10 mouse cellular contexts compared by ENCODE assay signal in the genomic region with DNA sequence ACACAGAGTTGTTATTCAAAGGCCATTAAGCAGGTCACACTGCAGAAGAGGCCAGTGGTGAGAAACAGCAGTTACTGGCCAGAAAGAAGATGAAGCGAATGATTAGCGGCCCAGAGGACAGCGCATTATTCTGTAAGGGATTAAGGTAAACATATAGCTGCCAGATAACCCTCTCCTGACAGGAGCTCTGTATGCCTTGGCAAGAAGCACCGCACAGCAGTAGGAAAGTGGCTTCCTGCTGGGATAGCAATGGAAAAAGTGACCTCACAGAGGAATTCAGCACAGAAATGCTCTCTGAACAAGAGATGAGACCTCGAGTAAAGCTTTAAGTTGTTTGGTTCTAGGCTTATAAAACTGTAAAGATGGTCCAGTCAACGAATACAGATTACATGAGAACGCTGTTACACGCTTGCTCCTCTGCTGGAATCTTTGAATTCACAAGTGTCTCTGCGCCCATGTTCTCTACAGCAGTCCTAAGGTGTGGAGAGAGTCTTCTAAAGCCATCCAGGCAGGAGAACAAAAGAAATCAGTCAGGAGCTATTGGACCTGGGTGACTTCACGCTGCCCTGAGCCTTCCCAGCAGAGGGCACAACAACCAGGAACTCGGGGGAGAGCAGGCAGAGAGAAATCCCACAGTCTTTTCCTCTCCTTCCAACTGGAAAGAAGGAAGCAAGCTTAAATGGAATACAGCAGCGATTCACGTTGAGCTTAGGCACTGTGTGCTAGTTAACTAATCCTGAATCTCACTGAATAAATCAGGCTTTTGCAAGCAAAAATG. TPM values are rescaled to one million over a fixed set of nuclear protein-coding genes. Genes with fewer than 3 reads are reported as not detected.
A peak's percentile ranks its signal among the peaks of the same experiment; 100 is the strongest.
DNase-seq lines count a peak whose midpoint lies in the region; ATAC-seq and TF ChIP-seq lines count a peak whose summit lies in the region.
"Had no signal": no experiment of that assay in that cellular context is flagged by ENCODE, and none has a peak within 500 bp of the region (broad histone marks: within the 10 kb centered on the region; RNA-seq: fewer than 3 reads in every experiment).

No protein-coding gene starts in this region.

- H3K27ac ChIP-seq in forebrain, postnatal 0 days (ENCODE audit: low read depth, low read length) = no peak overlapping the region
- no peak overlapping the region for H3K27ac ChIP-seq in forebrain, embryonic 10.5 days
- H3K27ac ChIP-seq in neural tube, embryonic 15.5 days (replicated peaks) = no peak overlapping the region
- peak overlapping the region; percentile 30; the same call in 1 of the 2 replicates for H3K27ac ChIP-seq in limb, embryonic 10.5 days
- H3K27ac ChIP-seq: lung, embryonic 15.5 days had no signal

- 54% methylated on average over 13 of the region's 13 CpGs for WGBS in forebrain, postnatal 0 days
- WGBS in forebrain, embryonic 10.5 days = 57% methylated on average over 13 of the region's 13 CpGs
- 52% methylated on average over 13 of the region's 13 CpGs for WGBS in neural tube, embryonic 15.5 days
- 65% methylated on average over 13 of the region's 13 CpGs for WGBS in limb, embryonic 10.5 days

- peak; percentile 37 for TF ChIP-seq CTCF in forebrain, postnatal 0 days (IDR thresholded peaks at IDR 0.05; ENCODE audit: low read depth)

- H3K4me3 ChIP-seq in forebrain, postnatal 0 days (ENCODE audit: low read depth, low read length) = no peak overlapping the region
- H3K4me3 ChIP-seq in forebrain, embryonic 10.5 days = no peak overlapping the region
- no peak overlapping the region for H3K4me3 ChIP-seq in neural tube, embryonic 15.5 days (replicated peaks)
- H3K4me3 ChIP-seq in limb, embryonic 10.5 days = no peak overlapping the region
- H3K4me3 ChIP-seq: lung, embryonic 15.5 days had no signal

- H3K4me1 ChIP-seq in forebrain, postnatal 0 days (ENCODE audit: insufficient read depth) = no peaks in the 10 kb centered on the region
- peaks cover 10% of the 10 kb centered on the region for H3K4me1 ChIP-seq in forebrain, embryonic 10.5 days
- H3K4me1 ChIP-seq in neural tube, embryonic 15.5 days = peaks cover 10% of the 10 kb centered on the region
- peaks cover 9% of the 10 kb centered on the region for H3K4me1 ChIP-seq in limb, embryonic 10.5 days

- H3K36me3 ChIP-seq in forebrain, postnatal 0 days (ENCODE audit: insufficient read depth) = no peaks in the 10 kb centered on the region
- H3K36me3 ChIP-seq in forebrain, embryonic 10.5 days (replicated peaks) = peaks cover 9% of the 10 kb centered on the region
- H3K36me3 ChIP-seq in neural tube, embryonic 15.5 days = no peaks in the 10 kb centered on the region
- peaks cover 25% of the 10 kb centered on the region for H3K36me3 ChIP-seq in limb, embryonic 10.5 days

- H3K9ac ChIP-seq in forebrain, postnatal 0 days = no peak overlapping the region
- no peak overlapping the region for H3K9ac ChIP-seq in neural tube, embryonic 15.5 days (replicated peaks)
- H3K9ac ChIP-seq: lung, embryonic 15.5 days had no signal

- H3K4me2 ChIP-seq in forebrain, postnatal 0 days (ENCODE audit: low read depth) = no peak overlapping the region
- H3K4me2 ChIP-seq in neural tube, embryonic 15.5 days = no peak overlapping the region
- H3K4me2 ChIP-seq: lung, embryonic 15.5 days had no signal

- peak; percentile 14; the same call in 1 of the 2 replicates for ATAC-seq in forebrain, postnatal 0 days
- ATAC-seq in neural tube, embryonic 15.5 days (ENCODE audit: low FRiP score) = no peak
- no peak for ATAC-seq in granulocyte monocyte progenitor cell, adult 5-6 weeks (replicated peaks; ENCODE audit: poor library complexity, severe bottlenecking)

- no peaks in the 10 kb centered on the region for H3K9me3 ChIP-seq in forebrain, postnatal 0 days (ENCODE audit: low read length)
- H3K9me3 ChIP-seq in forebrain, embryonic 10.5 days = no peaks in the 10 kb centered on the region
- no peaks in the 10 kb centered on the region for H3K9me3 ChIP-seq in neural tube, embryonic 15.5 days (replicated peaks)
- H3K9me3 ChIP-seq in limb, embryonic 10.5 days (replicated peaks) = no peaks in the 10 kb centered on the region
- H3K9me3 ChIP-seq: lung, embryonic 15.5 days had no signal

- no peaks in the 10 kb centered on the region for H3K27me3 ChIP-seq in forebrain, postnatal 0 days (ENCODE audit: insufficient read depth, low read length)
- H3K27me3 ChIP-seq in forebrain, embryonic 10.5 days (ENCODE audit: poor library complexity, severe bottlenecking) = no peaks in the 10 kb centered on the region
- H3K27me3 ChIP-seq in neural tube, embryonic 15.5 days (replicated peaks) = no peaks in the 10 kb centered on the region
- no peaks in the 10 kb centered on the region for H3K27me3 ChIP-seq in limb, embryonic 10.5 days (ENCODE audit: low read depth, poor library complexity, severe bottlenecking)
- H3K27me3 ChIP-seq: CH12.LX; lung, embryonic 15.5 days had no signal

- DNase-seq in forebrain, postnatal 0 days = no peak
- no peak for DNase-seq in forebrain, embryonic 10.5 days (ENCODE audit: extremely low spot score, low spot score)
- DNase-seq in neural tube, embryonic 10.5 days (ENCODE audit: extremely low spot score, low spot score) = peak; percentile 18
- DNase-seq in limb, embryonic 10.5 days (ENCODE audit: low spot score) = peak; percentile 40
- DNase-seq in spleen, adult 18-20 months = no peak
- DNase-seq in right cerebral cortex, postnatal 10 days (ENCODE audit: low spot score in 2 of 2) = no peak

RNA-seq across cellular contexts. Expression of a gene that starts 18.0 kb away (rescaled TPM):
- total RNA-seq in forebrain, postnatal 0 days (2014; rRNA removed) = 28.5 and 39.3 TPM in 2 replicates
- polyA plus RNA-seq in forebrain, postnatal 0 days (2015; fragmentation: Nextera tagmentation; extraction: Ambion mirVana) = 34.9 and 39.4 TPM in 2 replicates
- 94.8 and 102 TPM in 2 replicates for polyA plus RNA-seq in forebrain, embryonic 10.5 days (2016; fragmentation: Nextera tagmentation; extraction: Ambion mirVana)
- polyA plus RNA-seq in neural tube, embryonic 15.5 days (2015; fragmentation: Nextera tagmentation; extraction: Ambion mirVana) = 39.4 and 47.6 TPM in 2 replicates
- 109 and 121 TPM in 2 replicates for polyA plus RNA-seq in limb, embryonic 10.5 days (2016; fragmentation: Nextera tagmentation; extraction: Ambion mirVana)
- 52.9 and 57.0 TPM in 2 replicates for total RNA-seq in granulocyte monocyte progenitor cell, adult 5-6 weeks (2014; fragmentation: Nextera tagmentation)
- total RNA-seq in granulocyte monocyte progenitor cell, adult 5-6 weeks (2017) = 26.9 and 39.7 TPM in 2 replicates

RNA-seq across cellular contexts. Expression of a gene that starts 31.1 kb away (rescaled TPM):
- 6.4 and 7.0 TPM in 2 replicates for total RNA-seq in forebrain, postnatal 0 days (2014; rRNA removed)
- polyA plus RNA-seq in forebrain, postnatal 0 days (2015; fragmentation: Nextera tagmentation; extraction: Ambion mirVana) = 3.2 and 3.7 TPM in 2 replicates
- 1.2 and 1.5 TPM in 2 replicates for polyA plus RNA-seq in forebrain, embryonic 10.5 days (2016; fragmentation: Nextera tagmentation; extraction: Ambion mirVana)
- 3.7 and 3.9 TPM in 2 replicates for polyA plus RNA-seq in neural tube, embryonic 15.5 days (2015; fragmentation: Nextera tagmentation; extraction: Ambion mirVana)
- 1.0 and 1.4 TPM in 2 replicates for polyA plus RNA-seq in limb, embryonic 10.5 days (2016; fragmentation: Nextera tagmentation; extraction: Ambion mirVana)
- not detected in 2 replicates for total RNA-seq in granulocyte monocyte progenitor cell, adult 5-6 weeks (2014; fragmentation: Nextera tagmentation)
- total RNA-seq in granulocyte monocyte progenitor cell, adult 5-6 weeks (2017) = not detected in 2 replicates
- total RNA-seq: CH12.LX had no signal

Comparison
In these comparisons a context has a peak if more than half of its experiments do, and no peak if none do; other contexts are left out.
1. DNase-seq: peak in neural tube, embryonic 10.5 days (single experiment) and limb, embryonic 10.5 days (single experiment); none in forebrain, postnatal 0 days (single experiment), forebrain, embryonic 10.5 days (single experiment), spleen, adult 18-20 months (0 of 2) and right cerebral cortex, postnatal 10 days (0 of 2).